Mouse (Mus musculus): ENCODE results near the gene Pole4.

The Pole4 gene

DNA sequence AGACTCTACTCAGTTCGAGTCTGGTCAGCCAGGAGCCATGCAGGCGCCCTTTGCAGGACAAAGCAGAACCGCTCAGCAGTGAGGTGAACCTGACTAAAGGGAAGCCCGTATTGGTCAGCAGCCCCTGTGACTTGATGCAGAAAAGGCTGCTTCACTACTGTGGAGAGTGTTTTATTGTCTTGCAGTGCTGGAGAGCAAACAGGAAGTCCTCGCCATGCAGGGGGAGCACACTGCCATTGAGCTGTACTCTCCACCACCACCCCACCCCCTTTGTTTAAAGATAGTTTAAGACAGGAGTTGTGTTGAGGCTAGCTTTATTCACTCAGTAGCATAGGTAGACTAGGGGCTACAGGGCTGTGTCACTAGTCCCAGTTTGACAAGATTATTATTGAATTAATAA, at the start of gene Pole4:
TSS of gene Pole4 (minus strand) at position 145 of the 400 bp plus-strand sequence.
- no peak for DNase-seq (ENCODE audit: low read depth, low spot score)

DNA sequence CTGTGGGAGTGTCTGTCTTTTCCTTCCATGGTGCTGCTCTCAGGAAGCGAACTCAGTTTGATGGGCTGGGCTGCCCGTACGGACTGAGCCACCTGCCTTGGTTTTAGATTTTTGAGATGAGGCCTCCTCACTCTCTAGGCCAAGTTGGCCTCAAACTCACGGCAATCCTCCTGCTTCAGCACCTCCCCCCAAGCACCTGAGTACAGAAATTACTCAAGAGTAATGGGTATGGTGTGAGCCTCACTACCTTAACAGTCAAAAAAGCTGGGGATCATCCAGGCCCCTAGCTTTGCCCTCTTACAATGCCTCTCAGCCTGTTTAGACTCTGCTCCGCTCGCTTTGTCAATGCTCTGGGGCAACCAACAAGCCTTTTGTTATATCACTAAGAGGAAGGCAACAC, 49.6 kb upstream of the Pole4 start:
- no peak for DNase-seq (ENCODE audit: low read depth, low spot score)

DNA sequence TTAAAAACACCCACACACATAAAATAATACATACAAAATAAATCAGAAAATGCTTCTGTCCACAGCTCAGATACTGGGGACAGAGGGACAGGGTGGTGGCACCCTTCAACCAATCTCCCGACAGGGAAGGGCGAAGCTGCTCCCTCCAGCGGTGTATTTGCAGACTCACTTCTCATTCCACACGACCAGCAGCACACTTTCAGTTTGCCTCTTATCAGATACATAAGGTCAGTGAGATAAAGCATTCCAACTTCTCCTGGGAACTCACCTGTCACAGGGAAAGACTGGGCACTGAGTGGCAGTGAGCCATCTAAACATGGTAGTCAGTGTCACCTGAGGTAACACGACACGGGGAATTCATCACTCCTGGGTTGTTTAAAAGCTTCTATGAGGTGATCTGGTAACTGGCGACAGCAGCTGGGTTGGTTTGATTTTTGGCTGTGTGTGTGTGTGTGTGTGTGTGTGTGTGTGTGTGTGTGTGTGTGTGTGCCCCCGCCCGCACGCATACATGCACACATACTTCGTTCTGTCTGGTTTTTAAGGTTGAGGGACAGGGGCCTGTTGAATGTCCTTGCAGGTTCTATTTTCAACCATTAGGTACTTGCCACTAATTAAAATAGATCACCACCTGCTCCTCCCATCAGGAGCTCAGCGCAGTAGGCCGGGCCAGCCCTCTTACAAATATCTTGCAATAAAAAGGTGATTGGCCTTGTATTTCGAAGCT, 48.6 kb upstream of the Pole4 start:
- DNase-seq (ENCODE audit: low read depth, low spot score): peak; percentile 25

DNA sequence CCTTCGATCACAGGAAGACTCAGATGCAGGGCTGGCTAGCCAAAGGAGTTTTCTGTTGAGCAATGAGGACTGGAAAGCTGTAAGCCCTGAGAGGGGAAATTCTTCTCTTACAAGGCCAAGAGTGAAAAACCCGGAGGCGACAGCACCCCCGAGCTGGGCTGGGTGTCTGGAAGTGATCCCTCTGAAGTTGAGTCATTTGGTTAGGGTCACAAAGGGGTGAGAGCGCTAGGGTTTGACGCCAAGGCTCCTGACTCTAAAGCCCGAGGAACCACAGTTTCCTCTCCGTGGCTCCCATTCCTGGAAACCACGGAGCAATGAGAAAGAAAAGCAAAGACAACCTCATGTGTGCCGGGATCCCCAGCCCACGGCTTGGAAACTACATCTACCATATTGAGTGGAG, 47.9 kb upstream of the Pole4 start:
- no peak for DNase-seq (ENCODE audit: low read depth, low spot score)

DNA sequence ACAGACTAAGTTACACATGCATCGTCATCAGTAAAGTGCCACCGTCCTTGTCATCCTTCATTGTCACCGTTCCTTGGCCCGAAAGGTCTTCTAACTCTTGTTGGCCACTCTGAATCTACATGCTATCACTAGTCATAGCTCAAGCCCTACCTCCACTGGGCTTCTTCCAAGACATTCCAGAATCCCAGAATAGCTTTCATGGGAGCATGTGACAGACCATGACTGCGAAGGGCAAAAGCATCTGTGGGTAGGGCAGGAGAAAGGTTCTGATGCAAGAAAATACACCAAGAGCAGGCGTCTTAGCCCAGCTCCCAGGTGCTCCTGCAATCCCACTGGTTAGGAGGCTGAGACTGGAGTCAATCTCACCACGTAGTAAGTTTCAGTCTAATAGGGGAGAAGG, 46.6 kb upstream of the Pole4 start:
- no peak for DNase-seq (ENCODE audit: low read depth, low spot score)

DNA sequence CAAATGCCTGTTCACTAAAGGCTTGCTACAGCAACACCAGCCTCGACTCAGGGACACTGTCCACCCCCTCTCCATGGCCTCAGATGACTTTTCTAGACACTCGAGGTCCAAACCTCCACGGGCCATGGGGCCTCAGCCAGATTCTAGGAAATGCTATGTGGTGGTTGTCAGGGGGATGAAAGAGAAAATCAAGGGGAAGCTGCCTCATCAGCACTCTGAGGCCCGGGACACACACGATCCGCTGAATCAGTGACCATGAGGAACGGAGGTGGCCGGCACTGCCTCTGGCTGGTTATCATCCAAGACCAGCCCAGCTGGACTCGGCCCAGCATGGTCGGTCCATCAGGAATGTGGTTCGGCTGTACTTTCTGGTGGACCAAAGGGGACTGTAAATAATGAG, 45.9 kb upstream of the Pole4 start:
- no peak for DNase-seq (ENCODE audit: low read depth, low spot score)

DNA sequence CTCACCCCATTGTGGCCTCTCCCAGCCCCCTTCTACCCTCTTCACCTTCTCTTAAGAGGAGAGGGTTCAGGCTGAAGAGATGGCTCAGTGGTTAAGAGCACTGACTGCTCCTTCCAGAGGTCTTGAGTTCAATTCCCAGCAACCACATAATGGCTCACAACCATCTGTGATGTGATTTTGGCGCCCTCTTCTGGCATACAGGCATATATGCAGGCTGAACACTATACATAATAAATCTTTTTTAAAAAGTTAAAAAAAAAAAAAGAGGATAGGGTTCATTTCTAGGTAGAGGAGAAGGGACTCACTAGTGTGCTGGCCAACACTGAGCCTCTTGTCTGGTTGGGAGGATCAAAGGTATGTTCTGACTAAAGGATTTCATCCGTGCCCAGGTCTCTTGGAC, 44.9 kb upstream of the Pole4 start:
- DNase-seq (ENCODE audit: low read depth, low spot score): peak; percentile 35

DNA sequence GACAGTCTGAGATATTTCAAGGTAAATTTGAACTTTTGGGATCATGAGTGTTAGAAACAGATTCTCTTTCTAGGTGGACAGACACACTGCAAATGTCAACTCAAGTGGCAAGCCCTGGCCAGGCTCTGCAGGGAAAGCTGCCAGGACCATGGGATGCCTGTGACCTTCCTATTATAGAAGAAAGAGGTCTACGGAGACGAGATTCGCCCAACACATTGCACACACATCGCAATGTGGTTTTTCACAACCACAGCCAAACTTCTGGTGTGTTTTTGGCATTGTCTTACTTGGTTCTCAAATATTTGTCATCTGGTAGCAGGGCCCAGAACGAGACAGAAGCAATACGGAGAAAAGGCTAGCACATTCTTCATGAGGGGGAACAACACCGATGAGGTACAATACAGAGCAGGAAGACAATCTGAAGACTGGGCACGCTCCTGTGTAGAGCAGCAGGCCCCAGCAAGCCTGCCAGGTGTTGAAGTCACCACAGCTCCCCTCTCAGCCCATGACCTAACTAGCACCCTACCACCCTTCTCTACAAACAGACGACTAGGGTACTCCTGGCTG, 43.0 kb upstream of the Pole4 start:
- DNase-seq (ENCODE audit: low read depth, low spot score): no peak

DNA sequence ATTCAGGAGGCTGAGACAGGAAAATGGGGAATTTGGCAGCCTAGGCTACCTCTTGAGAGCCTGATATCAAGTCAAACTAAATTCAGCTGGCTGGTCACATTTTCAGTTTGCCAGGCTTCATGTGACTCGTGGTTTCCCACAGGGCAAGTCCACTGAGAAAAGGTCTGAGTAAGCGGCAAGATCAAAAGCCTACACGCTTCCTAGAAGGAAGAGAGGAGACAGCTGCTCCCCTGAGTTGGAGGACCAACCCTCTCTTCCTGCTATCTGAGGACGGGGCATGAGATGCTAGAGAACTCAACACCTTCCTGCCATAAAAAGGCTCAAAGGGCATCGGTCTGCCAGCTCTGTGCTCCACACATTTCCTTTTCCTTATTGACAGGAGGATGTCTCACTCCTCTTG, 41.9 kb upstream of the Pole4 start:
- no peak for DNase-seq (ENCODE audit: low read depth, low spot score)

DNA sequence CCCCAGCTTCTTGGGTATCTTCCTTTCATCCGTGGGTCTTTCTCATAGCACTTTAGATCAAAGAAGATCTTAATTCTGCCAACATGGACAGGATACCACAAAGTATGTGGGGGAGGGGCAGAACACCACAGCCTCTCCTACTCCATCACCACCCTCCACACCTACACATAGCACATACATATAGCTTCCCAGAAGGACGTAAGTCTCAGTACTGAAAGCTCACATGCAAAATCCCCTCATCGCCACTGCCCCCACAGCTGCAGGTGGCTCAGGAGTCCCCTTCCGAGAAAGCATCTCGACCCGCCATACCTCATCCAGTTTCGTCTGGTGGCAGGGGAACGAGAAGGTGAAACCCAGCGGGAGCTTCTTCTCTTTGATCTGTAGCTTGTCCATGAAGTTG, 39.4 kb upstream of the Pole4 start:
- DNase-seq (ENCODE audit: low read depth, low spot score): peak; percentile 36

DNA sequence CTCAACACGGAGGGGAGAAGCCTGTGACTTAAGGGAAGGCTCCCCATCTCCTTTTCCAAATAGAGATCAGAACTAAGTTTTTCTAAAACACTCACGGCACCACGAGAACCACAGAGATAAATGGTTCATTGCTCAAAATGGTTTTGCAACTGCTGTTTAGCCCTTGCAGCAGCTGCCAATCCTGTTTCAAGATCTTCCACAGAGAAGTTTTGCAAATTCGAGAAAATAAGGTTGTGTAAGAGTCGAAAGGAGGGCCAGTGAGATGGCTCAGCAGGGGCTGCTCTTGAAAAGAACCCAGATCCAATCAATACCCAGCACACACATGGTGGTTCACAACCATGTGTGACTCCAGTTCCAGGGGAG, 36.3 kb upstream of the Pole4 start:
- DNase-seq (ENCODE audit: low read depth, low spot score): no peak

DNA sequence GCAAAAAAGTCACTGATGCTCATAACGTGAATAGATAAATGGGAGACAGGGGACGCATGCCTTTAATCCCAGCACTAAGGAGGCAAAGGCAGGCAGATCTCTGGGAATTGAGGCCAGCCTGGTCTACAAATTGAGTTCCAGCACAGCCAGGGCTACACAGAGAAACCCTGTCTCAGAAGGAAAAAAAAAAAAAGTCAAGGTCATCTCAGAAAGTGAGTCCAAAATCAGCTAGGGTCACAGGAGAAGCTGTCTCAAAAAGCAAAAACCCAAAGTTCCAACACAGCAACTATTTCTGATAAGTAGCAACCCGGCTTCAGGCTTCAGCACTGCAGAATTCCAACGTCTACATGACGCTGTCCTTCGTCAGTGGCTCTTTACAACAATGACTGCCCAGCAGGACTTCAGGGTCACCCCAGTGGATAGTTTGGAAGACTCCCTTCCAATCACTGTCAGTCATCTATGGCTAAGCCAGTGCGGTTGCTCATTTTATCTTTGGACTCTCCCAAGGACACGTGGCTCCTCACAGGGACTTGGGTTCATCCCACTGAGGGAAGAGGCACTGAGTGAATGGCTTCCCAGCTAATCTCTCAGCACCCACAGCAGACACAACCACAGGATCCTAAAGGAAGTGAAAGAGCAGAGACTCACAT, 35.8 kb upstream of the Pole4 start:
- DNase-seq (ENCODE audit: low read depth, low spot score): no peak

DNA sequence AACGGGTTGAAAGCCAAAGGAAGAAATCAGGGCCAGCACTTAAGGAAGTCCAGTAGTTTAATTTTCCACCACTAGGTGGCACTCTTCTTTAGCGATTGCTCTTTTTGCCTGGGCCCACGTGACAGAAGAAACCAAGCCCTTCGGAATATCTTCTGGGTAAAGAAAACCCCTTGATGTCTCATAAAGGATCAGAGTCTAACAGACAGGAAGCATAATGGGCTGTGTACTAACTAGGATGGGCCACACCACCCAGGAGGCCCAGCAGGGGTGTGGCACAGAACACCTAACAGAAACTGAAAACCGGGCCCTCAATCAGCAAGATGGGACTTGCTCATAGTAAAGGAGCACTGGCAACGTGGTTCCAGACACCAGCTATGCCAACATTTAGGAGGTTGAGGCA, 35.1 kb upstream of the Pole4 start:
- DNase-seq (ENCODE audit: low read depth, low spot score): peak; percentile 90

DNA sequence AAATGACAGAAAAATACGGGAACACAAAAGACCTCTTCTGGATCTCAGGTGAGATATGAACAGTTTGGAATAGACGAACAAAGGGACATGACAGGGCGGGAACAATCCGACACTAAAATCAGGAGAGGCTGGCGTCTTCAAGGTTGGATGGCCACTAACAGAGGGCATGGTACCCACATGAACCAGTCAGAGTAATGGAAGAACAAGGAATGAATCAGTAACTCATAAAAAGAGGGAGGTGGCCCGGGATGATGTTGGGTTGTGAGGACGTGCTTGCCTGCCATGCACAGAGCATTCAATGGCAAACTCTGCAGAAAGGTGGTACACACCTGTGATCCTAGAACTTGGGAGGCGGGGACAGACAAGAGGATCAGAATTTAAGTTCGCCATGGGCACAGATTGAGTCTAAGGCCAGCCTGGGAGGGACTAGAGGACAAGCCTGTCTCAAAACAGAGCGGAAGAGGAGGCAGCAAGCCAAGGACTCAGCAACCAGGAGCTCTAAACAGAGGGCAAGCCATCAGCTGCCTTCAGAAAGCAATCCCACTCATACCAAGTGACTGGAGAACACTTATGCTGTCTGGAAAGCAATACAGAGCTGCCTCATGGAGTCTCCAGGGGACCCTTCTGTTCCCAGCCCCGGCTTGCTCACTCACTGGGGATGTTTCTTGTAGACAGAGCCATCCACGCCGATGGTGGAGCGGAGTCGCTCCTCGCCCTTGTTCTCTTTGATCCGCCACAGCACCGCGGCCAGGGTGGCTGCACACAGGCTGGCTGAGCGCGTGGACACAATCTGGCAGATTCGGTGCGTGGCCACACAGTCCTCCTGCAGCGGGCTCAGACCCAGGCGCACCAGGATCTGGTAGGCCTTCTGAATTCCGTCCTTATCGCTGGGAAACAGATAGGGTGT, 32.7 kb upstream of the Pole4 start:
- DNase-seq (ENCODE audit: low read depth, low spot score): no peak

DNA sequence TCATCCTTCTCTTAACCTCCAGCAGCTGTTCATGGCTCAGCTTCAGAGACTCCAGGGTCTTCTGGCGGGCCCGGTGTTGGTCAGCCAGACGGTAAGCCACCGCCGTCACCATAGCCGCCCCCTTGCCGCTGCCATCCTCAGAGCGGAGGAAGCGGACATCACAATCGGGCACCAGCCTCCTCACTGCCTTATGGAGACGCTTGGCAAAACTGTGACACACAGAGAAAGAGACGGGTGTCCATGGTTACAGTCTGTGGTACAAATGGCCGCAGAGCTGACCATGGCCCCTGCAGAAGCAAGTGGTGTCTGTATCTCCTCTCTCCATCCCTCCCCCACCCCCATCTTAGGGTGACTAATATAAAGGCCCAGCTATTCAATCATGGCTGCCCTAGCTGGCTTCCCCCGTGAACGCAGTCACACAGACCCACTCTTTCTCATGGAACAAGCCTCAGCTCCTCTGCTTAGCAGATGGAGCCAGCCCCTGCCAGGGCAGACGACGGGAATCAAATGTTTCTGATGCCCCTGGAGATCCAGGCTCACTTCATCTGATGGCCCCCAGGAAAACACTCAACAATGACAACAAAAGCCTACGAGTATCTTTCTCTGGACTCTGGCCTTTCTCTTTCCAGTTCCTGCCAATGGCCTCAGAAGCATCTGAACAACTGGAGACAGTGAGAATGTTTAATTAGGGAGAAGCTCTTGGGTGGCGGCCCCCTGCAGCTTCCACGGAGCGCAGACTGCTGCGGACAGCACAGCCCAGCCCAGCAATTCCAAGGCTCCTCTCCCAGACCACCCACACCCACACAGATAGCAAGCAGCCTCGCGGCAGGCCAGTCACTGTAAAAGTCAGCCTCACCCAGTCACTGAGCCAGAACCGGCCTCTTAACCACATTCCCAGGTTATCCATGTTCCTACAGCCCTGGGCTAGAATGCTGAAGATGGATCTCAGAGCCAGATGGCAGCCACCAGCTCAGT, 31.7 kb upstream of the Pole4 start:
- no peak for DNase-seq (ENCODE audit: low read depth, low spot score)

DNA sequence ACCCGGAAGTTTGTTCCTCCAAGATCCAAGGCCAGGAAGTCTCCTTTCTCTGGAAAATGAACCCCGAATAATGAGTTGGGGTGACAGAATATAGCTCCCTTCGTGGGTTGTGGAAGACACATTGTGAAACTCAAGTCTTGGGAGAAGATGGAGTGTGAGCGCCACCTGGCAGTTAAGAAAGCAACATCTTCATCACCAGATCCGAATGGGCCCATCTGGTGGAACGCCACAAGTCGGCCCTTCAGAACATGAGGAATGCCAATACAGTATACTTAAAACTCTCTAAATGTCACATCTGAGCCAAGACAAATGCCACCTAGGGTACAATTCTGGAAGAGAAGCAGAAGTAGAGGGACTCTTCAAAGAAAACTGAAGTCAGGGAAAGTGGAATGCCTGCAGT, 30.2 kb upstream of the Pole4 start:
- no peak for DNase-seq (ENCODE audit: low read depth, low spot score)

DNA sequence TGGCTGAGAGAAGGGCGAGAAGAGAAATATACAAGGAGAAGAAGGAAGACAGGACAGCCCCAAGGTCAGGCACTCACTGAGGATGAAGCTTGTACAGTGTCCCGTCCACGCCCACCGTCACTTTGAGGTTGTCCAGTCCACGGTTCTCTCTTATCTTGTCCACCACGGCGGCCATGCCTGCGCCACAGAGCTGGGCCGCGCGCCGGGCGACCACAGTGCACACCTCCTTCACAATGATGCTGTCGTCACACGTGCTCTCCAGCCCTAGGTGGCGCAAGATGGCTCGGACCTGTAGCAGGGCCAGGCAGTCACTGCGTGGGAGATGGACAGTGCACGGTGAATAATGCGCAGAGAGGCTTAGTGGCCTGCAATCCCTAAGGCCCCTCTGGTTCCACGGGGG, 23.5 kb upstream of the Pole4 start:
- no peak for DNase-seq (ENCODE audit: low read depth, low spot score)

DNA sequence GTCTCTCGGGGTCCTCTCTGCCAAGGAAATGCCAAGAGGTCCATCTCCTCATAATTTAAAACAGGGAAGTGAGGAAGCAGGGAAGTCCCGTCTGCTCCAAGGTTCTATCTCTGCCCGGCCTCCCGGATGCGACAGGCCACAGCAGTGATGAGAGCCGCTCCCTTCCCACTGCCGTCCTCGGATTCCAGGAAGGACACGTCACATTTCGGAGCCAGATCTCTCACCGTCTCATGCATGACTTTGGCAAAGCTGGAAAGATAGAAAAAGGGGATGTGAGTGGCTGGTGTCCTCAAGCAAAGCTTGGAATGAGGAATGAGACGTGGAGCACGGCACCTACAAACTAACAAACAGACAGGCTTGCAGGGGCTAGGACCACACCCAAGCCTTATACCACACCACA, 22.0 kb upstream of the Pole4 start:
- DNase-seq (ENCODE audit: low read depth, low spot score): no peak

DNA sequence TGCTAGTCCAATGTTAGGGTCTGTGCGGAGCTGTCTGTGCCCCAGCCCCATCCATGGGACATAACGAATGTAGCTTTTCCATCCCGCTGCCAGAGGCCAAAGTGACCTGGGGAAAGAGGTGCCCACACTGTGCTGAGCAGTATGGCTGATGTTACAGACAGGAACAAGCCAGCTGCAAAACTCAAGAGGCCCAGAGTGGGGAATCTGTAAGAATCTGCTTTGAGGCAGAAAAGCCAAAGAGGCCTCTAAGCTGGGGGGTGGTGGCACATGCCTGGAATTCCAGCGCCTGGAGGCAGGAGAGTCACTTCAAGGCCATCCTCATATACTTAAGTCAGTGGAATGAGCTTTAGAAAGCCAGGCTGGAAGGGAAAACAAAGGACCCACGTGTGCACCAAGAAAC, 18.2 kb upstream of the Pole4 start:
- DNase-seq (ENCODE audit: low read depth, low spot score): no peak

DNA sequence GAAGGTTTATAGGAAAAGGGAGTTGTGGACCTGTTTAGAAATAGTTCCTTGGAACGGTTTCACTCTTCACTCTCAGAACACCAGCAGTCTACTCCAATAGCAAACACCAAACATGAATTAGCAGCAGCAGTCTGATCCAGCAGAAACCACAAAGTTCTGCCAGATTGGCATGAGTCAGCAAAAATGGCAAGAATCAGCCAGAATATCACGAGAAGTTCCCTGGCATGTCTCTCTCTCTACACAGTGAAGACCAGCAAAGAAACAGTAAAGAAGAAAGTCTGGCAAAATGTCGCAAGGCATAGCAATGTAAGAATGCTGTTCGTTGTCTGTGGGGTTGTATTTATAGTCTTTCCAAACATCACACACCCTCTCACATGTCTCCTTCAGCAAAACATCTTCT, 11.0 kb upstream of the Pole4 start:
- no peak for DNase-seq (ENCODE audit: low read depth, low spot score)

DNA sequence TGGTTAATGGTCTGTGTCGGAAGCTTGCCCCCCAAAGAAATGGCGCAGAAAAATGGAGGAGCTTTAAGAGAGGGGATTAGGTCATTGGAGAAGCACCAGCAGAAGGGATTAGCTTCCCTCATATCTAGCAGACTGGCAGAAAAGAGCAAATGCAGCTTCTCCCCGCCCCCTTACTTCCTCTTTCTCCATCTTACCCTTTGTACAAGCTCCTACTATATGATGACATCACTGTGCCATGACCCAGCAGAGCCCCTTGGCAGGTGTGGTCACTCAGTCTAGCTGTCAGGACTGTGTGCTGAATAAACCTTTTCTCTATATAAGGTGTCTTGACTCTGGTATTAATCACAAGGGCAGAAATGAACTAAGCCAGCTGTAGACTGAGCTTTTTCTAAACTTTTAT, 10.5 kb upstream of the Pole4 start:
- no peak for DNase-seq (ENCODE audit: low read depth, low spot score)
